Mouse (Mus musculus) hindbrain, embryonic 16.5 days (tissue): ENCODE measurements around the gene Adgrg1. TPM values are rescaled to one million over a fixed set of nuclear protein-coding genes. Genes with fewer than 3 reads are reported as not detected.

Source experiments
- ATAC-seq: fragments of 200-750 bp; cut with Nextera tagmentation; 2 replicates; pipeline ENCODE4 v1.8.0; 2017; ENCODE audit warnings: moderate TSS enrichment, moderate library complexity
- H3K27ac ChIP-seq: fragments of 300-500 bp; sonication (generic); 2 replicates; pipeline ENCODE4 v1.5.1; 2014; ENCODE audit warnings: low read depth, mild to moderate bottlenecking, control low read depth, low read length, moderate library complexity
- H3K27me3 ChIP-seq: fragments of 300-500 bp; sonication (generic); replicated peaks from 2 replicates; pipeline ENCODE4 v1.6.1; 2014; ENCODE audit warnings: low read length; ENCODE audit not compliant: control insufficient read depth, insufficient read depth
- H3K36me3 ChIP-seq: fragments of 300-500 bp; sonication (generic); 2 replicates; pipeline ENCODE4 v1.6.1; 2014; ENCODE audit warnings: mild to moderate bottlenecking, low read length, moderate library complexity, mixed read lengths; ENCODE audit not compliant: control insufficient read depth, insufficient read depth
- H3K4me1 ChIP-seq: fragments of 300-500 bp; sonication (generic); 2 replicates; pipeline ENCODE4 v1.6.1; 2014; ENCODE audit warnings: low read depth, low read length; ENCODE audit not compliant: control insufficient read depth, insufficient read depth
- H3K4me2 ChIP-seq: fragments of 300-500 bp; sonication (generic); 2 replicates; pipeline ENCODE4 v1.6.1; 2014; ENCODE audit warnings: mild to moderate bottlenecking, low read length, control low read depth, moderate library complexity
- H3K4me3 ChIP-seq: fragments of 300-500 bp; sonication (generic); 2 replicates; pipeline ENCODE4 v1.5.1; 2014; ENCODE audit warnings: mild to moderate bottlenecking, low read length, control low read depth, moderate library complexity
- H3K9ac ChIP-seq: fragments of 300-500 bp; sonication (generic); 2 replicates; pipeline ENCODE4 v1.6.1; 2014; ENCODE audit warnings: low read depth, mild to moderate bottlenecking, control low read depth, low read length, moderate library complexity
- H3K9me3 ChIP-seq: fragments of 300-500 bp; sonication (generic); 2 replicates; pipeline ENCODE4 v1.6.1; 2014; ENCODE audit warnings: mild to moderate bottlenecking, low read length, moderate library complexity; ENCODE audit not compliant: control insufficient read depth
- WGBS: fragments of 180-500 bp; shearing (Covaris S2); extraction: QIAGEN DNeasy Blood & Tissue Kit; methylation state at CpG from one replicate; pipeline ENCODE4 v1.1.7; 2014; 5-methylcytosine and 5-hydroxymethylcytosine counted together
- polyA plus RNA-seq: library from polyadenylated mRNA; unstranded; fragments of >200 nt; fragmentation: Nextera tagmentation; extraction: Ambion mirVana; gene quantifications from 2 replicates; pipeline ENCODE4 v1.2.1, GENCODE M21; 2015

Gene Adgrg1
- polyA plus RNA-seq, 1 experiment from 2014 or later: 112 TPM

DNA sequence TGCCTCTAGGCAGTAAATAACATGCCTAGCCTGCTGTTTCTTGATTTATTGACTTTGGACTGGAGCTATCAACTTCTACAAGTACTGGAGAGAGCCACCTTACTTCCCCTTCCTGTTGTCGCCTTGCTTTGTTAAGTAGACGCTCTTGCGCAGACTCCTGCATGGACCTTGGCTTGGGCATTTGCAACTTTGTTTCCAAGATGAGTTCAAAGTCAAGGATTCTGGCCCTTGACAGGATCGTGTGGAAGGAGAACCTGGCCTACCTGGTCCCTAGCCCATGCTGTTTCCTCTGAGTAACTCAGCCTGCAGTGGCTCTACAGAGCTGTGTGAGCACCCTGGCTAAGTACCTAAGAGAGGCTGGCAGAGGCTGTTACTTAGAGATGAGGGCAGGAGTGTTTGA lies 7.5 kb upstream of the Adgrg1 start:
- no peak overlapping the region for H3K27ac ChIP-seq
- 88% methylated on average over 4 of the region's 4 CpGs for whole genome bisulfite sequencing
- H3K9ac ChIP-seq: no peak overlapping the region
- no peaks in the 10 kb centered on the region for H3K4me1 ChIP-seq
- no peaks in the 10 kb centered on the region for H3K27me3 ChIP-seq
- no peaks in the 10 kb centered on the region for H3K36me3 ChIP-seq
- H3K9me3 ChIP-seq: no peaks in the 10 kb centered on the region
- H3K4me2 ChIP-seq: no peak overlapping the region
- ATAC-seq: no peak
- H3K4me3 ChIP-seq: no peak overlapping the region

DNA sequence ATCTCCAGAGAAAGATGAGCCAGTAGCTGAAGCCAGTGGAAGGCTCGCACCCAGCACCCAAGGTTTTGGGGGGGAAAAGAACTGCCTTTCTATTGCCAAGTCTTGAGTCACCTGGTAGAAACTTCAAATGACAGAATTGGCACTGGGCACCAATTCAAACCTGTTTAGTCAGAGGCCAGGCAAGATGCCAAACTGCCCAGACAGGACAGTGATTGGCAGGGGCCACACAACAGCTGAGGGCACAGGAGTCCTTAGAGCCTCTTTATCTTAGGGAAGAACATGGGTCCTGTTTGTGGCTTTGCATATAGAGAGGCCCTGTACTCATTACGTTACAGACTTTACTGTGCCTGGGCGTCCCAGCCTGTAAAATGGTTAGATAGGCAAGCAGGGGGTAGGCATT lies 7.0 kb upstream of the Adgrg1 start:
- Histone ChIP-seq H3K9ac (no peak overlapping the region), H3K27me3 (no peaks in the 10 kb centered on the region), H3K4me2 (no peak overlapping the region), H3K27ac (no peak overlapping the region), H3K36me3 (no peaks in the 10 kb centered on the region), H3K4me3 (no peak overlapping the region), H3K9me3 (no peaks in the 10 kb centered on the region), H3K4me1 (no peaks in the 10 kb centered on the region)
- WGBS: 60% methylated on average over 3 of the region's 3 CpGs
- no peak for ATAC-seq

DNA sequence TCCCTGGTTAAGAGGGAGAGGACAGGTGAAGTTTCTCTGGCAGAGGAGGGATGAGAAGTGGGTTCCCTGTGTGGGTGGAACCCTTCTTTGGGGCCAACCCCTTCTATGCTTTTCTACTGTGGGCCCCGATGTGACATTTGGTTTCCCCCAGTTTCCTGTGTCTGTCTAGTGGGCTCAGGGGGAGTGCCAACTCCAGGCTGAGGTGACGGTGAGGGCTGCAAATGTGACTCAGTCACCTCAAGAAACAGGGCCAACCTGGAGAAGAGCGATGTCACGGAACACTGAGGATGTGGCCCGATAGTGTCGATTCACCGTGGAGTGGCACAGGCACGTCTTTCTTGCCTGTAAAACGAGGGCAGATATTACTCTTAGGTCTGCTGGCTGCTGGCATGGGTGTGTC lies 1.3 kb upstream of the Adgrg1 start:
- Histone ChIP-seq H3K9ac (no peak overlapping the region), H3K27me3 (no peaks in the 10 kb centered on the region), H3K36me3 (no peaks in the 10 kb centered on the region), H3K9me3 (no peaks in the 10 kb centered on the region), H3K4me2 (no peak overlapping the region), H3K4me3 (no peak overlapping the region), H3K4me1 (peaks cover 12% of the 10 kb centered on the region), H3K27ac (no peak overlapping the region)
- no peak for ATAC-seq
- WGBS: 92% methylated on average over 9 of the region's 9 CpGs

DNA sequence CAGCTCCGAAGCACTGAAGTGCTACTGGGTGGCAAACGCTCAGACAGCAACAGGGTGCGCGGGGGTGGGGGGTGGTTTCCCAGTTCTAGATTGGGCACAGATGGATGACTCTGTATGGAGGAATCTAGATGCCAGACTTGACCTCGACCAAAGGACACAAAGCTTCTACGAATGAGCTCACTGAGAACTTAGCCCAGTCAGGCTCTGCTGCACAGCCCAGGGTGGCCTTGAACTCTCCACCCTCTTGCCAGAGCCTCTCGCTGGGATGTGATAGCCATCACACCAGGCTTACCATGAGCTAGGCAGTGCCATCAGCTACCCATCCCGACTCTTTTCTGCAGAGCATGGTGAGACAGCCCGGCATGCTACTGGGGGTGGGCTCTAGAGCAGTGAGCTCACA lies 765 bp upstream of the Adgrg1 start:
- WGBS: 83% methylated on average over 9 of the region's 9 CpGs
- H3K27ac ChIP-seq: no peak overlapping the region
- H3K9me3 ChIP-seq: no peaks in the 10 kb centered on the region
- H3K4me3 ChIP-seq: no peak overlapping the region
- peaks cover 13% of the 10 kb centered on the region for H3K4me1 ChIP-seq
- no peaks in the 10 kb centered on the region for H3K27me3 ChIP-seq
- H3K9ac ChIP-seq: no peak overlapping the region
- no peak for ATAC-seq
- no peak overlapping the region for H3K4me2 ChIP-seq
- no peaks in the 10 kb centered on the region for H3K36me3 ChIP-seq

DNA sequence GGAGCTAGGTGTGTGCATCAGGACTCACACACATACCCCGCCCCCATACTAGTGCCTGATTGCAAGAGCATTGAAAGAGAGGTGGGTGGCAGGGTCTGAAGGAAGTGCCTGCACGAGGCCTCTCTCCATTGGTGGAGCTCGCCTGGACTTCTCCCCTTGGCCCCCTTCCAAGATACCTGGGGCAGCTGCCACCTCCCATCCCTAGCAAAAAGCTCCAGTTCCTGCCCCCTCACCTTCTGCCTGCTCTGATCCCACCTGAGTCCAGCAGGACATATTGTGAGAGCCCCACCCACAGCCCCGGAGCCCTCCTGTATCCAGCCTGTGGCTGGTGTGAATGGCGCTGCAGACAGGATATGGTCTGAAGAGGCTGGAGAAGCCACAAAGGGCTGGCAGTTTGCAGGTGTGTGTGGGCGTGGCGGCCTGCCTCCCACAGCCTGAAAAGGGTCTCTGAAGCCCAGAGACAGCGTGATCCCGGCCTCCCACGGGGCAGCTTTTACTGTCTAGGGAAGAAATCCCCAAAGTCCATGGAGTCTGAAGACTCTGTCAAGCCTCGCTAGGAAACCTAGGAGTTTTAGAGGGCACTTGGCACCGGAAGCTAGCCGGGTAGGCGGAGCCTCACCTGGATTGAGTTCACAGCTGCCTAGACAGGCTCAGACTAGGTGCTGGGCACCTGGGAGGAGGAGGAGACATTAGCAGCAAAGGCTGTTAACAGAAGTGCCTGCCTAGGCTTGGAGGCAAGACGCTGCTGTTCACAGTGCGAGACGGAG lies 2.3 kb downstream of the Adgrg1 start:
- WGBS: 20% methylated on average over 17 of the region's 17 CpGs
- peak overlapping the region; percentile 23 for H3K4me3 ChIP-seq
- no peak overlapping the region for H3K27ac ChIP-seq
- H3K27me3 ChIP-seq: no peaks in the 10 kb centered on the region
- no peak for ATAC-seq
- peak overlapping the region; percentile 41 for H3K4me2 ChIP-seq
- no peaks in the 10 kb centered on the region for H3K9me3 ChIP-seq
- H3K36me3 ChIP-seq: no peaks in the 10 kb centered on the region
- peaks cover 21% of the 10 kb centered on the region for H3K4me1 ChIP-seq
- peak overlapping the region; percentile 20 for H3K9ac ChIP-seq

DNA sequence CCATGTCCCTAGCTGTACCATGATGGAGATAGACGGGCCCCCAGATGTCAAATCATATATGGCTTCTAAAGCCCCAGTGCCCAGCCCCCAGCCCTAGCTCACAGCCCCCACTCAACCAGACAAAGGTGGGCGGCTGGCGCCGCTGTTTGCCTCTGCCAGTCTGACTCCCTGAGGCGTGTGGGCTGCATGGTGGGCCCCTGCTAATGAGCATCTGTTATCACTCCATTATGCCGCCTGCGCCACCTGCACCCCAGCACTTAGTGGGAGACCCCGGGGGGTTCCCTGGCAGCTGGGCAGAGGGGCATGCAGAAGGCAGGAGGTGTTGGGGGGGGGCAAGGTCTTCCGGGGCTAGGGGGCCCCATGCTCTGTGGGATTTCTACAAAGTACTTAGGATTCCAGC lies 3.6 kb downstream of the Adgrg1 start:
- 22% methylated on average over 9 of the region's 9 CpGs for WGBS
- Histone ChIP-seq H3K36me3 (no peaks in the 10 kb centered on the region), H3K9ac (no peak overlapping the region), H3K27ac (no peak overlapping the region), H3K4me2 (peak overlapping the region; percentile 41; the same call in 1 of the 2 replicates), H3K4me3 (no peak overlapping the region), H3K27me3 (no peaks in the 10 kb centered on the region), H3K4me1 (peaks cover 26% of the 10 kb centered on the region), H3K9me3 (no peaks in the 10 kb centered on the region)
- peak; percentile 26 for ATAC-seq

- no peak for ATAC-seq
- H3K27me3 ChIP-seq: no peaks in the 10 kb centered on the region
- 69% methylated on average over 13 of the region's 13 CpGs for WGBS
- no peak overlapping the region for H3K27ac ChIP-seq
- peaks cover 32% of the 10 kb centered on the region for H3K4me1 ChIP-seq
- H3K36me3 ChIP-seq: no peaks in the 10 kb centered on the region
- no peak overlapping the region for H3K9ac ChIP-seq
- H3K4me2 ChIP-seq: peak overlapping the region; percentile 41; the same call in 1 of the 2 replicates
- H3K4me3 ChIP-seq: no peak overlapping the region
- no peaks in the 10 kb centered on the region for H3K9me3 ChIP-seq
Observed at GRCm38 (mm10) chr8:94978593-94979319, 4.2 kb downstream of the Adgrg1 start.

DNA sequence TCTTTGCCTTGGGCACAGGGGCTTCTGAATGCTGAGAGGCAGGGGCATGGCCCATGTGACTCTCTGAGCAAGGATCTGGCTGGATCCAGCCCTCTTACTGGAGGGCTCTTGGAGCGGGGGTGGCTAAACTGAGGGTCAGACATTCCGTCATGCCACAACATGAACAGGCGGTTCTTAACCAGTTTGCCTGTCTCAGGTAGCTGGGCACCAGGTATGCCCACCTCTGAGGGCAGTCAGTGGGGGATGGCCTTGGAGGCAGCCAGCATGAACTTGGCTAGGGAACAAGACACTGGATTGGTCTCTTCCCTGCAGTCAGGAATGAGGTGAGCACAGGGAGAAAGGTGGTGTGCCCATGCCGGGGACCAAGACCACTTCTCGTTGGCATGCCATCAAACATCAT lies 5.6 kb downstream of the Adgrg1 start:
- no peak overlapping the region for H3K9ac ChIP-seq
- ATAC-seq: no peak

DNA sequence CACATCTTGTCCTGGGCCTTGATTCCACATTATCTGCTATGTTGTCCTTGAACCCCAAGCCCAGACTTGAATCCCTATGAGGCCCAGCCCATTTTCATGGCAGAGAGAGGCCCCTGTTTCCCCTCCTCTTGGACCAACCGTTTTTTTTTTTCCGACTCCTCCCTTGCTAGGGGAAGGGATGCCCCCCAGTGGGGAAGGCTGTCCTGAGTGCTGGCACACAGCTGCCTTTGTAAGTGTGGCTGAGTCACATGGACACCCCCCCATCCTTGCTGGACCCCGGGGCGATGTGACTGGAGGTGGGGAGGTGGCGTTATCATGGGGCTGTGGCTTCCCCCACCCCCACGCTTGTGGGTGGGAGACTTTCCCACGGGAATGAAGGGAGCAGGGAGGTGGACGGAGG lies 6.4 kb downstream of the Adgrg1 start:
- Histone ChIP-seq H3K9me3 (no peaks in the 10 kb centered on the region), H3K9ac (no peak overlapping the region), H3K4me3 (no peak overlapping the region), H3K36me3 (no peaks in the 10 kb centered on the region), H3K27ac (no peak overlapping the region), H3K4me2 (no peak overlapping the region), H3K4me1 (peaks cover 41% of the 10 kb centered on the region), H3K27me3 (no peaks in the 10 kb centered on the region)
- WGBS: 60% methylated on average over 8 of the region's 8 CpGs
- no peak for ATAC-seq

More for the DNA sequence above, 5.6 kb downstream of the Adgrg1 start:
- Histone ChIP-seq H3K9me3 (no peaks in the 10 kb centered on the region), H3K4me3 (no peak overlapping the region), H3K36me3 (no peaks in the 10 kb centered on the region), H3K4me1 (peaks cover 41% of the 10 kb centered on the region), H3K27ac (no peak overlapping the region), H3K4me2 (no peak overlapping the region), H3K27me3 (no peaks in the 10 kb centered on the region)
- WGBS: 94% methylated on average over 5 of the region's 5 CpGs
